Mouse (Mus musculus) embryonic stem cell, embryonic (primary cell): ENCODE results near the gene Ccdc158.

Source experiments
- CTCF ChIA-PET, 4 experiments: fragments of 300-600 bp in 2 of 4; fragments of 350-600 bp in 2 of 4; sonication (Branson Sonifier 250); formaldehyde crosslinking; loops; one replicate each; lab custom pipeline; 2022; ENCODE audit warnings: inconsistent platforms in 2 of 4; lab: Charles Lee
- POLR2A ChIA-PET, 4 experiments: fragments of 300-600 bp in 2 of 4; fragments of 350-600 bp in 2 of 4; sonication (Branson Sonifier 250); formaldehyde crosslinking; loops; one replicate each; lab custom pipeline; 2022; ENCODE audit warnings: antibody characterized with exemption in 4 of 4, inconsistent platforms in 1 of 4; lab: Charles Lee

Ccdc158 gene

GRCm38 (mm10) chr5:92674859-92675573 lies at the start of gene Ccdc158:
Gene Ccdc158, minus strand, starts transcription at chr5:92675271.
- ChIA-PET POLR2A (interaction anchor here in 3 of 4 experiments (0.6 to 1.8 kb wide), 26 partner anchors 9 to 593 kb away, joined by 3 to 13 read pairs (median 3); partner anchors contain the start of genes Fam47e (in 1 of the 3), Sept11 (in 1 of the 3), Shroom3 (in 1 of the 3) and Sowahb (in 1 of the 3)), CTCF (interaction anchor here in 3 of 4 experiments (0.5 to 1.0 kb wide), 10 partner anchors 18 to 1601 kb away, joined by 3 to 12 read pairs (median 4); partner anchors contain the start of gene Ereg (in 1 of the 3))

- ChIA-PET POLR2A (interaction anchor here in 2 of 4 experiments (0.6 to 1.6 kb wide), 5 partner anchors 14 to 203 kb away, joined by 3 to 5 read pairs (median 3); no protein-coding TSS in a partner anchor), CTCF (interaction anchor here in 1 of 4 experiments (0.5 kb wide), 1 partner anchor 146 kb away, joined by 3 read pairs; no protein-coding TSS in a partner anchor)
Measured at GRCm38 (mm10) chr5:92721610-92722009, 46.5 kb upstream of the Ccdc158 start.

- ChIA-PET CTCF (interaction anchor here in 2 of 4 experiments (0.6 to 0.9 kb wide), 3 partner anchors 9 to 264 kb away, joined by 3 to 18 read pairs (median 7); no protein-coding TSS in a partner anchor), POLR2A (interaction anchor here in 1 of 4 experiments (0.8 to 1.5 kb wide), 3 partner anchors 15 to 34 kb away, joined by 3 to 7 read pairs (median 3); no protein-coding TSS in a partner anchor)
Measured at GRCm38 (mm10) chr5:92718856-92719255, 43.8 kb upstream of the Ccdc158 start.

DNA sequence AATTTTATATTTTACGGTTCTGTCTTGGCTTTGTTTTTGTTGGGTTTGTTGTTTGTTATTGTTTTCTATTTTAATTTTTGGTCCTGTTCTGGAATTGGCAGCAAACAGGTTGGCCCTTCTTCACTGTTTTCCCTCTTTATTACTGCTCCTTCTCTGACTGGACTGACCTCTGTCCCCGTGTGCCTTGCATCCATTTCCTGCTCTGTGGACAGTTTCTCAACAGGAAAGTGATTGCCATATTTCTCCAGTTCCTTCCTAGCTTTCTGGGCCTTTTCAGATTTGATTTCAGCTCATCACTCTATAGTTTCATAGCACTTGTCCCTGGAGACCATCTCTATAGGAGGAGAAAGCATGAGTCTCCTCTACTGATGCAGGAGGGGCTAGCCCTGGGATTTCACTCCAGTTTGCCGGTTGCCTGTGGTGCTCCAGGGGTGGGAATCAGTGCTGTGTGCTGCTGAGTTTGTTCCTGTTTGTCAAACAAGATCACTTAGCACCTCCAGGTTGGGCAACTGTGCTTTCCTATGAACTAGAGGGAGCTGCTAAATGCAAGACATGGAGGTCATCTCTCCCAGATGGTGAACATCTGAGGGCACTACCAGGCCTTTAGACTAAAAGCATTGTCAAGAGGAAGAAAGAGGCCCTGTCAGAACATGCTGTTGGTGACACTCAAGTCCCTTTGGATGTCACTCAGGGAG lies 42.7 kb upstream of the Ccdc158 start:
- ChIA-PET CTCF (interaction anchor here in 1 of 4 experiments (0.6 kb wide), 1 partner anchor 10 kb away, joined by 3 read pairs; no protein-coding TSS in a partner anchor), POLR2A (interaction anchor here in 1 of 4 experiments (1.5 kb wide), 1 partner anchor 33 kb away, joined by 7 read pairs; no protein-coding TSS in a partner anchor)

- POLR2A ChIA-PET, result interaction anchor here in 2 of 4 experiments (0.6 to 1.6 kb wide), 5 partner anchors 12 to 259 kb away, joined by 3 to 5 read pairs (median 3); no protein-coding TSS in a partner anchor
- CTCF ChIA-PET, result no interaction called here
Measured at GRCm38 (mm10) chr5:92715890-92716289, 40.8 kb upstream of the Ccdc158 start.

DNA sequence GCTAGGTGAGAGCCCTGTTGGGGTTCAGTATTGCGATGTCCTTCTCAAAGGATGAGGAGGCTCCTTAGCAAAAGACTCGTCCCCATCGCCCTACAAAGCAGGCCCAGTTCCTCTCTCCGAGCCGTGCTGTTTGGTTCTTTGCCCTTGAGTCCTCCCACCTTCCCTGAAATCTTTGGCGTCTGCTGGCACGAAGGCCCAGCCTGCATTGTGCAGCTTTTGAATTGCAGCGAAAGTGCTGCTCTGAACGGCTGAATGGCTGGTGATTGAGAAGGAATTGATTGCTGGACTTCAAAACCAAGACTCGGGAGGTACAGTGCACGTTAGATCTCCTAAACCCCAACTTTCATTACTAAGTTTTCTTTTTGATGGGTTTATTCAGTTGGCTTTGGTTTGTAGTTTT lies 40.2 kb upstream of the Ccdc158 start:
- ChIA-PET POLR2A (interaction anchor here in 3 of 4 experiments (0.6 to 1.6 kb wide), 6 partner anchors 13 to 284 kb away, joined by 3 to 5 read pairs (median 3); no protein-coding TSS in a partner anchor), CTCF (no interaction called here)

DNA sequence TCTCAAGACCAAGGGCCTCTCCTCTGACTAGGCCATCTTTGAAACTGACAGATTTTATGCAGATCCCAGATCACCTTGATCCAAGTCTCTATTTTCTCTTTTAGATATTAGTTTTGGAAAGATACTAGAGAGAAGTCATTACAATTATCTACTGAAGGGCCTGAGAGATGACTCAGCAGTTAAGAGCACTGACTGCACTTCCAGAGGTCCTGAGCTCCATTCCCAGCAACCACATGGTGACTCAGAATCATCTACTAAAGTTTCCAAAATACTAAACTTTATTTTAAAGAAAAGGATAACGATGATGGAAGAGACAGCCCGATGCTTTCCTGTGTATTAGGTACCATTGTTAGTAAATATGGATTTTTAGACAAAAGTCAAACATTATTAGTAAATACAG lies 39.8 kb upstream of the Ccdc158 start:
- CTCF ChIA-PET, result no interaction called here
- POLR2A ChIA-PET, result interaction anchor here in 2 of 4 experiments (0.9 to 1.6 kb wide), 4 partner anchors 13 to 284 kb away, joined by 3 to 5 read pairs (median 3); no protein-coding TSS in a partner anchor

- CTCF ChIA-PET, result interaction anchor here in 2 of 4 experiments (0.5 to 0.6 kb wide), 2 partner anchors 27 to 289 kb away, joined by 6 to 8 read pairs; no protein-coding TSS in a partner anchor
Measured at GRCm38 (mm10) chr5:92712621-92713395, 37.7 kb upstream of the Ccdc158 start.

GRCm38 (mm10) chr5:92711666-92712290 lies 36.7 kb upstream of the Ccdc158 start:
- CTCF ChIA-PET, result interaction anchor here in 1 of 4 experiments (0.9 kb wide), 1 partner anchor 17 kb away, joined by 3 read pairs; no protein-coding TSS in a partner anchor
- POLR2A ChIA-PET, result interaction anchor here in 1 of 4 experiments (0.6 kb wide), 1 partner anchor 360 kb away, joined by 3 read pairs; no protein-coding TSS in a partner anchor

More at GRCm38 (mm10) chr5:92712621-92713395, 37.7 kb upstream of the Ccdc158 start:
- POLR2A ChIA-PET, result interaction anchor here in 1 of 4 experiments (0.9 to 1.5 kb wide), 4 partner anchors 9 to 42 kb away, joined by 4 to 6 read pairs (median 5); no protein-coding TSS in a partner anchor

- ChIA-PET CTCF (interaction anchor here in 1 of 4 experiments (0.9 kb wide), 1 partner anchor 18 kb away, joined by 3 read pairs; no protein-coding TSS in a partner anchor), POLR2A (no interaction called here)
Measured at GRCm38 (mm10) chr5:92710779-92711178, 35.7 kb upstream of the Ccdc158 start.

GRCm38 (mm10) chr5:92707921-92708491 lies 32.9 kb upstream of the Ccdc158 start:
- CTCF ChIA-PET, result interaction anchor here in 3 of 4 experiments (0.9 to 1.1 kb wide), 3 partner anchors 18 to 52 kb away, joined by 3 read pairs; no protein-coding TSS in a partner anchor
- POLR2A ChIA-PET, result interaction anchor here in 2 of 4 experiments (0.6 to 1.4 kb wide), 4 partner anchors 37 to 146 kb away, joined by 3 read pairs; no protein-coding TSS in a partner anchor

DNA sequence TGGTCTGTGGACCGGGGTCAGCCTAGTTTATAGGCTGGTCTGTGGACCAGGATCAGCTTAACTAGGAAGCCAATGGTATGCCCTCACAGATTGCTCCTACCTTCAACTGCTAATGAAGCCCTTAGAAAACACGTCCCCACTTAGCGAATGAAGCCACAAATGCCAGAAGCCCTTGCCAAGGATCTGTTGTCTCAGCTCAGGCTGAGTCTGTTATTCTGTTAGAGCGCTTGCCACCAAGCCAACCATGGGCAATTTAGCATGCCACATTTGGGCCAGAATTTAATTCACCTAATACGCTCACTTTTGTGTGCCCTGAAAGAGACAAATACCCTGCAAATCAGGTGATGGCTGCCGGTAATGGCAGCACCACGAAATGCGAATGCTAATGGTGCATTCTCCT lies 28.6 kb upstream of the Ccdc158 start:
- CTCF ChIA-PET, result interaction anchor here in 1 of 4 experiments (0.6 kb wide), 1 partner anchor 29 kb away, joined by 3 read pairs; the partner anchor contains the start of gene Ccdc158
- POLR2A ChIA-PET, result interaction anchor here in 2 of 4 experiments (0.5 to 1.2 kb wide), 5 partner anchors 9 to 326 kb away, joined by 3 to 4 read pairs (median 3); partner anchors contain the start of gene Ccdc158 (in 1 of the 2)

GRCm38 (mm10) chr5:92701750-92702149 lies 26.7 kb upstream of the Ccdc158 start:
- ChIA-PET CTCF (interaction anchor here in 1 of 4 experiments (0.6 kb wide), 1 partner anchor 260 kb away, joined by 3 read pairs; no protein-coding TSS in a partner anchor), POLR2A (interaction anchor here in 1 of 4 experiments (0.7 to 1.4 kb wide), 3 partner anchors 43 to 168 kb away, joined by 3 read pairs; no protein-coding TSS in a partner anchor)

GRCm38 (mm10) chr5:92698837-92699529 lies 23.9 kb upstream of the Ccdc158 start:
- POLR2A ChIA-PET, result interaction anchor here (0.5 to 1.7 kb wide), 24 partner anchors 10 to 537 kb away, joined by 3 to 15 read pairs (median 3); partner anchors contain the start of genes Ccdc158 (in 3 of the 4), Shroom3 (in 2 of the 4) and Scarb2 (in 1 of the 4)
- CTCF ChIA-PET, result interaction anchor here (0.5 to 1.5 kb wide), 10 partner anchors 13 to 600 kb away, joined by 3 to 10 read pairs (median 4); no protein-coding TSS in a partner anchor
